Mouse (Mus musculus): Measurements from ENCODE around the gene Egflam.

Egflam gene

GRCm38 (mm10) chr15:7397818-7398608 lies at the start of gene Egflam:
TSS of gene Egflam (minus strand) at chr15:7398395.
- DNase-seq (ENCODE audit: low spot score) = peak; percentile 76

- DNase-seq (ENCODE audit: low spot score) = peak; percentile 84
These were observed 45.5 kb upstream of the Egflam start for GRCm38 (mm10) chr15:7443396-7444315.

- DNase-seq (ENCODE audit: low spot score) = no peak
These were observed 44.2 kb upstream of the Egflam start for GRCm38 (mm10) chr15:7442148-7443100.

- no peak for DNase-seq (ENCODE audit: low spot score)
These were observed 26.1 kb upstream of the Egflam start for GRCm38 (mm10) chr15:7424282-7424681.

GRCm38 (mm10) chr15:7404521-7404920 lies 6.3 kb upstream of the Egflam start:
- no peak for DNase-seq (ENCODE audit: low spot score)

GRCm38 (mm10) chr15:7398609-7399540 lies 680 bp upstream of the Egflam start:
- DNase-seq (ENCODE audit: low spot score) = peak; percentile 45

GRCm38 (mm10) chr15:7397446-7397817 lies 763 bp downstream of the Egflam start:
- DNase-seq (ENCODE audit: low spot score) = peak; percentile 51

GRCm38 (mm10) chr15:7383349-7383748 lies 14.8 kb downstream of the Egflam start:
- no peak for DNase-seq (ENCODE audit: low spot score)

- DNase-seq (ENCODE audit: low spot score) = no peak
These were observed 15.7 kb downstream of the Egflam start for GRCm38 (mm10) chr15:7382457-7382856.

GRCm38 (mm10) chr15:7352635-7353051 lies 45.6 kb downstream of the Egflam start:
- DNase-seq (ENCODE audit: low spot score) = no peak

GRCm38 (mm10) chr15:7340703-7341309 lies 57.4 kb downstream of the Egflam start:
- no peak for DNase-seq (ENCODE audit: low spot score)

- DNase-seq (ENCODE audit: low spot score) = no peak
These were observed 63.5 kb downstream of the Egflam start for GRCm38 (mm10) chr15:7334517-7335298.

GRCm38 (mm10) chr15:7332875-7333274 lies 65.3 kb downstream of the Egflam start:
- no peak for DNase-seq (ENCODE audit: low spot score)

GRCm38 (mm10) chr15:7322599-7323311 lies 75.4 kb downstream of the Egflam start:
- DNase-seq (ENCODE audit: low spot score) = no peak

GRCm38 (mm10) chr15:7320901-7321300 lies 77.3 kb downstream of the Egflam start:
- no peak for DNase-seq (ENCODE audit: low spot score)

GRCm38 (mm10) chr15:7315539-7315938 lies 82.7 kb downstream of the Egflam start:
- DNase-seq (ENCODE audit: low spot score) = no peak

GRCm38 (mm10) chr15:7308711-7309110 lies 89.5 kb downstream of the Egflam start:
- no peak for DNase-seq (ENCODE audit: low spot score)

- DNase-seq (ENCODE audit: low spot score) = no peak
These were observed 98.3 kb downstream of the Egflam start for GRCm38 (mm10) chr15:7299892-7300291.

- no peak for DNase-seq (ENCODE audit: low spot score)
These were observed 103.0 kb downstream of the Egflam start for GRCm38 (mm10) chr15:7295199-7295598.

Measured in embryo, embryonic 10 days (tissue).